Mouse (Mus musculus) megakaryocyte, embryonic 14.5 days (primary cell): Measurements from ENCODE around the gene Ddx27.
"Not testable (repeated sequence)": the region's sequence is repeated elsewhere in the genome, so short reads cannot be mapped to it uniquely, and the experiment has no call there.

ENCODE experiments used
- FLI1 ChIP-seq: IDR thresholded peaks from 2 replicates; pipeline ENCODE4 v1.6.1; 2012; ENCODE audit warnings: low read length, inconsistent platforms, mixed read lengths
- GATA1 ChIP-seq: IDR thresholded peaks from 3 replicates; pipeline ENCODE4 v1.6.1; 2012; ENCODE audit warnings: mixed read lengths, low read length, inconsistent platforms, borderline replicate concordance

DNA sequence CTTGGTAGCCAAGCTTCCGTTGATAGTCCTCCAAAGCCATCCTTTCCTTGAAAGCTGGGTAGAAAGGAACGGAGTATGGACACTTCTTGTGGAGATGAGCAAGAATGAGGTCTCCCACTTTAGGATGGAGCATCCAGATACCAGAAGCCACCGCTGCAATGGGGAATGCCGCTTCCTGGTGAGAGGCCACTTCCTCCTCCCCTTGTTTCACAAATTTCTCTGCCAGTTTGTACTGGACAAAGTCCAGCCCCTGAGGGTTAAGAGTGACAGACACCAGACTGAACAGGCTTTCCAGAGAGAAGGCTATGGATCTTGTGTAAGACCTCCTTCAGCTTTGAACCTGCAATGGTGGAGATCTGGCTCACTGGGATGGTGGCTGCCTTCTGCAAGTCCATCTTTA lies 7.4 kb upstream of the Ddx27 start:
- not testable (repeated sequence) for TF ChIP-seq GATA1, FLI1
